Mouse (Mus musculus) left cerebral cortex, postnatal 25 days (tissue): Measurements from ENCODE around the gene Cox20. TPM values are rescaled to one million over a fixed set of nuclear protein-coding genes. Genes with fewer than 3 reads are reported as not detected.
A peak's percentile ranks its signal among the peaks of the same experiment; 100 is the strongest.
"Not testable (repeated sequence)": the region's sequence is repeated elsewhere in the genome, so short reads cannot be mapped to it uniquely, and the experiment has no call there.

Source experiments
- DNase-seq, 2 experiments: peaks; one replicate each; pipeline ENCODE4 v3.0.0; 2022; ENCODE audit warnings: low spot score in 2 of 2, mixed read lengths in 1 of 2
- intact Hi-C: fragments of 180-260 bp; cut with DNase I; formaldehyde crosslinking; loops from one replicate; pipeline ENCODE4 v1.15.1; 2025
- microRNA-seq, 2 experiments: library from miRNA; unstranded; fragments of <30 nt; microRNA quantifications; one replicate each; pipeline ENCODE4 v1.2.0; 2022
- total RNA-seq, 2 experiments: library from RNA; stranded (reverse); gene quantifications; 2 replicates each; pipeline ENCODE4 v1.2.3; 2021

The Cox20 gene
- total RNA-seq, 2 experiments from 2014 or later = 29.8 to 33.8 TPM

DNA sequence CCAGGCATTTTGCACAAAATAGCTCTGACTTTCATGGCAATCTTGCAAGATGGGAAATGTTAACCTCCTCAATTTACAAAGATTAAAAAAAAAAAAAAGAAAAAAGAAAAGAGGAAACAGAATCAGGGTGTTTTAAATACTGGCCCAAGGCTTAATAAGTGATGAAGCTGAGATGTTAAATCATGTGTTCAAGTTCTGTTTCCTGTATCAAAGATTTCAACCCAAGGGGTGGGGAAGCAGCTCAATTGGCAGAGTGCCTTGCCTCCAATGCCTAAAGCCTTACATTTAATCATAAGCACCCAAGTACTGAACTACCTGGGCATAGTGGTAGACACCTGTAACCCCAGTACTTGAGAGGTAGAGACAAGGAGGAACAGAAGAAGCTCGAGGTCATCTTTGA lies 23.1 kb downstream of the Cox20 start:
- no peak for DNase-seq
- intact Hi-C loops = no loop called here

DNA sequence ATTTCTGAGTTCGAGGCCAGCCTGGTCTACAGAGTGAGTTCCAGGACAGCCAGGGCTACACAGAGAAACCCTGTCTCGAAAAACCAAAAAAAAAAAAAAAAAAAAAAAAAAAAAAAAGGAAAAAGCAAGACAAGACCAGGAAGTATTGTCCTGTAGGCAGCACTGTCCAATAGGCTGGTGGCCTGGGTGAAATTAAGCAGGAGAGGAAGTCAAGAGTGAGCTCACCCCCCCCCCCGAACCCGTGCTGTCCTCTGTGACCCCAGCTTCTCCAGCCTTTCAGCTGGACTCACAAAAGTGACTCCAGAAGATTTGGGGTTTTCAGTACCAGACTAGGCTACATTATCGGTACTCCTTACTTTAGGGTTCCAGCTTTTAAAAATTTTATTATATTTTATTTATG lies 23.7 kb downstream of the Cox20 start:
- intact Hi-C loops = no loop called here
- no peak for DNase-seq

DNA sequence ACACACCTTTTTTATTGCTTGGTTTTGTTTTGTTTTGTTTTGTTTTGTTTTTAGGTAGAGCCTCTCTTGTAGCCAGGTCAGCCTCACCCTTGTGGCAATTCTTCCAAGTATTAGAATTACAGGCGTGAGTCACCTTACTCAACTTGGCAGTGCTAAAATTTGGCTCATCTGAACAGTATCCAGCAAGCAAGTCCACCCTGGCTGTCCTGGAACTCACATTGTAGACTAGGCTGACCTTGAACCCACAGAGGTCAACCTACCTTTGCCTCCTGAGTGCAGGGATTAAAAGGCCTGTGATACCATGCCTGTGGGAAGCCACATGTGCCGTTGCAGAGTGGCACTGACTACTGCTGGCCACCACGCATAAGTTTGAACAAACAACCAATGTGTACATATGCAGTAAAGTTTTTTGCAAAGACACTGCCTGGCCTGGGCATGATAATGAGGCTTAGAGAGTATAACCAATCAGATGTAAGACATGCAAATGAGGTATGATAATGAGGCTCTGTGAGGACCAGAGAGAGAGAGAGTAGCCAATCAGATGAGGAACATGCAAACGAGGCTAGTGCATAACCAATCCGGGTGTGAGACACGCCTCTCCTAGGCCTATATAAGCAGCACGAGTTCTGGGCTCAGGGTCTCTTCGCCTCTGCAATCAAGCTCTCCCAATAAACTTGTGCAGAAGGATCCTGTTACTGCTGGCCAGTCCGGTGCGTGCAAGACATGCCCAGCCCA lies 25.3 kb downstream of the Cox20 start:
- DNase-seq, intact Hi-C loops: not testable (repeated sequence)

DNA sequence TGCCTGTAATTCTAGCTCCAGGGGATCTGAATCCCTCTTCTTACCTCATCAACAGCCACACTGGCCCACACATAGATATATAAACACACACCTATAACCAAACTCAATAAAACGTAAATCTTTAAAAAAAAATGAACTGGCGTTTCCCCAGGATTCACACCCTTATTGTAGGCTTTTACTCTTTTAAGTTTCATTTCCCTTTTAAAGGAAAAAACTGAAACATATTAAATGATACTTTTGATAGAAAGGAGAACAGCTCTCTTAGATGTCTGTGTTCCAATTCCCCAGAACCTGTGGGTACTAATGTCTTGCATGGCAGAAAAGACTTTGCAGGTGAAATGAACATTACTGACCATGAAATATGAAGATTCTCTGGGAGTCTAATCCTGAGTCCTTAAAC lies 31.9 kb downstream of the Cox20 start:
- DNase-seq = no peak
- intact Hi-C loops = no loop called here

DNA sequence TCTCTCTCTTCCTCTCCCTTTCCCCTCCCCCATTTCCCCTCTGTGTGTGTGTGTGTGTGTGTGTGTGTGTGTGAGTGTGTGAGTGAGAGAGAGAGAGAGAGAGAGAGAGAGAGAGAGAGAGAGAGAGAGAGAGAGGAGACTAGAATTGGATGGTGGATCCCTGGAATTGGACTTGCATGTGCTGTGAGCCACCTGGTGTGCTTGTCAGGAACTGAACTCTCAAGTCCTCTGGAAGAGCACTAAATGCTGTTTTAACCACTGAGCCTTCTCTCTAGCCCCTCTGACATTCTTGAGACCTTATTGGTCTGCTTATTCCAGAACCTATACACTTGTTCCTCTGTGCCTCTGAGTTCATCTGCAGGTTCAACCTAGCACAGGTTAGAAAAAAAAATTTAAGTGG lies 32.7 kb downstream of the Cox20 start:
- DNase-seq = no peak
- intact Hi-C loops = no loop called here

DNA sequence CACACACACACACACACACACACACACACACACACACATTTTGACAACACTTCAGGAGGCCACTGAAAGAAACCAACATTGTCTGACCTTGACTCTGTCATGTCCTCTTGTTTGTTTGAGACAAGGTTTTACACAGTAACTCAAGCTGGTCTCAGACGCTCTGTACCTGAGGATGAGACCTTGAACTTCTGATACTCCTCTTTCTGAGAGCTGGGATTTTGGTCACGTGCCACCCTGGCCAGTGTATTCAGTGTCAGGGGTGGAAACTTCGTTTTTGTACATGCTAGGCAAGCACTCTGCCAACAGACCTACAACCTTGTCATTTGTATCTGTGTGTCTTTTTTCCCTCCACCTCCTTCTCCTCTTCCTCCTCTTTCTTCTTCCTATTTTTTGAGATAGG lies 35.6 kb downstream of the Cox20 start:
- no peak for DNase-seq
- intact Hi-C loops = no loop called here

DNA sequence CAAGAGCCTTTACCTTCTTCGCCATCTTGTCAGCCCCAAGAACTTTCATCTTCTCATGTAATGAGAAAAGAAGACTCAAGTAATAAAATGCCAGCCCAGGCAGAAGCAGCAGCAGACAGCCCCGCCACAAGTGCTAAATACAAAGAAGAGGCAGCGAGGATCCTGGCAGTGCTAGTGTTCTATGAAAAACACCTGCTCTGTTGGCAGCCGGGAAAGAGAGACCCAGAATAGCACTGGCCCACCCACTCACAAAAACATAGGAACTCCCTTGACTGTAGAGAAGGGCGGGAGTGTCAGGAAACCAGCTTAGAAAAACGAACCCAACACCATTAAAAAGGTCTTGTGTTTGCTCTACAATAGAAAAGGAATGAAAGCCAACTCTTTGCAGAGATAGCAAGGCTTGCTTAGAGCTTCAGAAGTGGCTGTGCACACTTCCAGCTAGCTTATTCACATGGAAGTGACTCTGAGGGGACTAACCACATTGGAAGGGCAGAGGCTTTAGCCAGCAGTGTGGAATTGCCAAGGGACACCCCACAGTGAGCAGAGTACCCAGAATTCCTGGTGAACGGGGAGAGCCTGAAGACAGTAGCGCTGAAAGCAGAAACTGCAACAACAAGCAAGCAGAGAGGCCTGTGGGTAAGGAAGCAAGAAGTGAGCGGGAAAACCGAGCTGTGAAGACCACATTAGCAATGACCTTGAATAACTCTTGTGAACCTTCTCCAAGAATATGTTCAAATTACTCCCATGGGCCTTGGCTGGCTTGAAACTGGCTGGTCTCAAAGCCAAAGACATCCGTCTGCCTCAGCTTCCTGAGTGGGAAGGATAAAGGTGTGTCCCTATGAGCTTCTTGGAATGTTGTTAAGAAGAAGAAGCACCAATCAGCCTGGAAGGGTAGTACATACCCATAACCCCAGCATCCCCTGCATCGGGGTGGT lies 39.1 kb downstream of the Cox20 start:
- intact Hi-C loops = loop anchor here (5.0 kb wide), 1 partner anchor 74 kb away; no protein-coding TSS in a partner anchor
- peak; percentile 71 to 96 for DNase-seq

DNA sequence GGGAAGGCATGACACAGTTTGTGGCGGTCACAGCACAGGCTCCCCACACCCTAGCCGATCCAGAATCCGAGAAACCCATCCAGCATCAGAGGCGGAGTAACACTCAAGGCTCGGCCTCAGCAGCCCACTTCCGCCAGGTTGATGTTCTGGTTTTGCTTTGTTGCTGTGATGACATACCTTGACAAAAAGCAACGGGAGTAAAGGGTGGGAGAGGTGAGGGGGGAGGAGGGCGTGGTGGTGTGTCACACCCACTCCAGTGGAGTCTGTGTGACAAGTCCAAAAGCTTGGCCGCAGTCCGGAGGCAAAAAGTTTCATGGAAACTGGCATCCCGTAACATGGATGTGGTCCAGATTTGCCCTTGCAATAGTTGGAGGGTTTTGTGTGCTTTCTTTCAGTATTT lies 41.3 kb downstream of the Cox20 start:
- intact Hi-C loops = no loop called here
- no peak for DNase-seq

DNA sequence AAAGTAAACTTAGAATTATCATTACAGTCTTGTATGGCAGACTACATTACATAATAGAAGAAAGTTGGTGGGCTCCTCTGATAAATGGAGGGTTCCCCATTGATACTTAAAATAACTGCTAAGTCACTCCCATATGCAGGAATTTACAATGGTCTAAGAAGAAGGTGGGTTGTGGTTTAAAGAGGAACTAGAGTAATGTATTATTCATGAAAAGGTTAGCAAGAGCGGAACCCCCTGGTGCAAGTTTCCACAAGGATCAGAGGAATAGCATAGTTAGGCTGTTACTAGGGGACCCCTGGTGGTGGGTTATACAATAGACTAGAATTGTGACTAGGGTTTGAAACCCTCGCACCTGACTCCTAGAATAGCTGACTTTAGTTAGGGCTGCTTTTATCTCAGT lies 41.8 kb downstream of the Cox20 start:
- intact Hi-C loops = no loop called here
- no peak for DNase-seq

DNA sequence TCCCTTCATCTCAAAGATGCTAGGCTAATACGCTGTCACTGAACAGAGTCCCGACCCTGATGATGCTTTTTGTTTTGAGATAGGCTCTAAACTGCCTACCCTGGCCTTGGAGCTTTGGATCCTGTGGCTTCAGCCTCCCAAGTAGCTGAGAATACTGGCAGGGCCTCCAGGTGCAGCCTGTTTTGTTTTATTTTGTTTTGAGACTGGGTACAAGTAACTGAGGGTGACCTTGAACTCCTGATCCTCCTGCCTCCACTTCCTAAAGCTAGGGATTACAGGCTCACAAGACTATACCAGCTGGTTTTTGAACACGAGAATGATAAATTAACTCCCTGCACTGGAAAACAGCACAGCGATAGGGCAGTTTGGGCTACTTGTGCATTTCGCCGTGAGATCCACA lies 46.2 kb downstream of the Cox20 start:
- intact Hi-C loops = no loop called here
- no peak for DNase-seq

DNA sequence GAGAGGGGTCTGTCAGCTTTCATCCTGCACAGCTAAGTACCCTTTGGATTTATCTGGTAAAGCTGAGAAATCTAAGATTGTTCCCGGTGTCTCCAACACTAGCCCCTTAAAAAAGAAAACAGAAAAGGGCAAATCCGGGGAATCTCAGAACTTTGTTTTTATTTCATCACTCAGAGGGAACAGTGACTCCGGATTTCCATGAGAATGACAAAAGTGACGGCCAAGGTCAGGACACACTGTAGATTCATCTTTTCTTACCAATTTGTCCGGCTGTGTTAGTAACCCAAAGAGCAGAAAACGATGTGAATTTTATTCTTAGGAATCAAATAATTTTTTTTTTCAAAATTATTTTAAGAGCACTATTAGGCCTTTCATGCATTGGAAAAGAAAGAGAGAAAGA lies 49.2 kb downstream of the Cox20 start:
- DNase-seq = no peak
- intact Hi-C loops = no loop called here

DNA sequence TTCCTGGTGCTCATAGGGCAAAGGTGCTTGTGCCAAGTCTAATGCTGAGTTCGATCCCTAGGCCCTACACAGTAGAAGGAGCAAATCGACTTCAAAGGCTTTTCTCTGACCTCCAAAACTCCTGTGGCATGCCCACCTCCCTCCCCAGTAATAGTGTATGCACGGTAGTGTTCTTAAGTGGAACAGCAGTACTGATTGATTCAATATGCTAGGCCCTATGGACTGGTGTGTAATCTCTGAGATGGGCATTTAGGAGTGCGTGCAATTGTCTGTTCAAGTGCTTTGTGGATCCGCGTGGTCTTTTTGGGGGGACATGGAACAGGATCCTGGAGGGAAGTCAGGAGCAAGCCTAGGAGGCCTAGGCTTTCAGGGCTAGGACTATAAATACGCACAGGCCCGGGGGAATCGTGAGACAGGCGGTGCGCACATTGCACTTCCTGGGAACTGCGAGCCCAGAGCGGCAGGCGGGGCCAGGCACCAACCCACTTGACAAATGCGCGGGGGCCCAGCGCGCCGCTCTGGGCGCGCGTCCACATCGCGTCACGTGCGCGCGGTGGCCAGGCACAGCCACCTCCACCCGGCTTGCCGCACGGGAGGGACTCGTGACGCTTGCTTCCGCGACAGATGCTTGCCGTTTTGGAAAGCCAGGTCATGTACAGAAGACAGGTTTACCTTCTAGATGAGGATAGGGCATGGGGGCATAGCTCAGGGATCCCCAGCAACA lies 49.8 kb downstream of the Cox20 start:
- intact Hi-C loops = loop anchor here (1.0 kb wide), 3 partner anchors 31 to 50 kb away; partner anchors contain the start of genes Efcab2 and Hnrnpu

DNA sequence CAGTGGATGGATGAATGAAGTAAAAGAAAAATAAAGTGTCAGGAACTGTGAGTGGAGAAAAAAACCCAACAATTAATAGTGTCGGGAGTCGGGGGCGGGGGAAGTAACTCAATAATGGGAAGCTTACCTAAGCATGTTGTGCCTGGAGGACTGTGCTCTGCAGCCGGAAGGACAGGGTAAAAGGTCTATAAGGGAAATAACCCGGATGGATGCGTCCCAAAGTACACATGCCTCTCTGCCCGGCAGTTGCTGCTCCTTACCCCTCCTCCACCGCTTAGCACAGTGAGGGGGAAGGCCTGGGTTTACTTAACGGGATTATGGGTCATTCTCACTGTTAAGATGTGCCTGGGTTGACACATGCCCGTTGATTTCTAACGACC lies 50.3 kb downstream of the Cox20 start:
- intact Hi-C loops = loop anchor here (1.0 kb wide), 3 partner anchors 32 to 51 kb away; partner anchors contain the start of genes Efcab2 and Hnrnpu
- DNase-seq = peak in 1 of 2 experiments; percentile 39

More for the DNA sequence above, 49.8 kb downstream of the Cox20 start:
- DNase-seq = peak; percentile 95 to 98

Small RNAs within 50 kb of the gene (microRNA-seq; reads per million reads assigned to microRNA genes)
- gene Gm27458 = 0 reads per million in 2 experiments

Other genes with a start within 250 kb of the Cox20 start
- 10 to 100 TPM; 19.5 to 19.7 TPM for gene Desi2, start 131.7 kb upstream of the Cox20 start, total RNA-seq
- 100 to 1,000 TPM; 382 to 390 TPM for gene Hnrnpu, start 18.7 kb downstream of the Cox20 start, total RNA-seq
- gene Efcab2, start 87.0 kb downstream of the Cox20 start, total RNA-seq = 10 to 100 TPM in 1 of 2 experiments, 1 to 10 TPM in 1; 8.0 to 11.5 TPM
- gene Kif26b, start 210.0 kb downstream of the Cox20 start, total RNA-seq = 10 to 100 TPM in 1 of 2 experiments, 1 to 10 TPM in 1; 9.2 to 10.1 TPM